Mouse (Mus musculus) kidney, postnatal 0 days (tissue): ENCODE data around the gene Gm49776. TPM values are rescaled to one million over a fixed set of nuclear protein-coding genes. Genes with fewer than 3 reads are reported as not detected.
A peak's percentile ranks its signal among the peaks of the same experiment; 100 is the strongest.

Experiments
- ATAC-seq: fragments of 200-750 bp; cut with Nextera tagmentation; replicated peaks from 2 replicates; pipeline ENCODE4 v1.8.0; 2017; ENCODE audit warnings: low read depth, moderate number of reproducible peaks, moderate TSS enrichment, moderate library complexity; ENCODE audit not compliant: low FRiP score
- DNase-seq: peaks from one replicate; pipeline ENCODE4 v3.0.0-alpha.2; 2016; ENCODE audit warnings: low spot score
- H3K27ac ChIP-seq: fragments of 300-500 bp; sonication (generic); 2 replicates; pipeline ENCODE4 v1.5.1; 2014; ENCODE audit warnings: mild to moderate bottlenecking
- H3K27me3 ChIP-seq: fragments of 300-500 bp; sonication (generic); 2 replicates; pipeline ENCODE4 v1.6.1; 2014; ENCODE audit warnings: low read length, mixed read lengths; ENCODE audit not compliant: insufficient read depth
- H3K36me3 ChIP-seq: fragments of 300-500 bp; sonication (generic); 2 replicates; pipeline ENCODE4 v1.6.1; 2014; ENCODE audit warnings: low read length, mixed read lengths; ENCODE audit not compliant: insufficient read depth
- H3K4me1 ChIP-seq: fragments of 300-500 bp; sonication (generic); replicated peaks from 2 replicates; pipeline ENCODE4 v1.6.1; 2014; ENCODE audit warnings: antibody characterized with exemption, low read length, mixed read lengths; ENCODE audit not compliant: insufficient read depth
- H3K4me2 ChIP-seq: fragments of 300-500 bp; sonication (generic); 2 replicates; pipeline ENCODE4 v1.6.1; 2014; ENCODE audit warnings: mild to moderate bottlenecking, low read length, moderate library complexity, mixed read lengths
- H3K4me3 ChIP-seq: fragments of 300-500 bp; sonication (generic); replicated peaks from 2 replicates; pipeline ENCODE4 v1.5.1; 2014; ENCODE audit warnings: low read depth, low read length
- H3K9ac ChIP-seq: fragments of 300-500 bp; sonication (generic); 2 replicates; pipeline ENCODE4 v1.6.1; 2014; ENCODE audit warnings: low read depth, low read length
- H3K9me3 ChIP-seq: fragments of 300-500 bp; sonication (generic); replicated peaks from 2 replicates; pipeline ENCODE4 v1.6.1; 2016; ENCODE audit warnings: low read length, inconsistent platforms, mixed read lengths
- CTCF ChIP-seq: IDR thresholded peaks from 2 replicates; pipeline ENCODE4 v1.5.1; 2016; ENCODE audit warnings: antibody characterized with exemption, low read depth, mild to moderate bottlenecking, moderate library complexity
- WGBS: fragments of 180-500 bp; shearing (Covaris S2); extraction: QIAGEN DNeasy Blood & Tissue Kit; methylation state at CpG from one replicate; pipeline ENCODE4 v1.1.7; 2014; 5-methylcytosine and 5-hydroxymethylcytosine counted together
- polyA plus RNA-seq: library from polyadenylated mRNA; unstranded; fragments of >200 nt; fragmentation: Nextera tagmentation; extraction: Ambion mirVana; gene quantifications from 2 replicates; pipeline ENCODE4 v1.2.1, GENCODE M21; 2015

Gene Gm49776
- polyA plus RNA-seq, 1 experiment from 2014 or later, result 3.0 TPM

DNA sequence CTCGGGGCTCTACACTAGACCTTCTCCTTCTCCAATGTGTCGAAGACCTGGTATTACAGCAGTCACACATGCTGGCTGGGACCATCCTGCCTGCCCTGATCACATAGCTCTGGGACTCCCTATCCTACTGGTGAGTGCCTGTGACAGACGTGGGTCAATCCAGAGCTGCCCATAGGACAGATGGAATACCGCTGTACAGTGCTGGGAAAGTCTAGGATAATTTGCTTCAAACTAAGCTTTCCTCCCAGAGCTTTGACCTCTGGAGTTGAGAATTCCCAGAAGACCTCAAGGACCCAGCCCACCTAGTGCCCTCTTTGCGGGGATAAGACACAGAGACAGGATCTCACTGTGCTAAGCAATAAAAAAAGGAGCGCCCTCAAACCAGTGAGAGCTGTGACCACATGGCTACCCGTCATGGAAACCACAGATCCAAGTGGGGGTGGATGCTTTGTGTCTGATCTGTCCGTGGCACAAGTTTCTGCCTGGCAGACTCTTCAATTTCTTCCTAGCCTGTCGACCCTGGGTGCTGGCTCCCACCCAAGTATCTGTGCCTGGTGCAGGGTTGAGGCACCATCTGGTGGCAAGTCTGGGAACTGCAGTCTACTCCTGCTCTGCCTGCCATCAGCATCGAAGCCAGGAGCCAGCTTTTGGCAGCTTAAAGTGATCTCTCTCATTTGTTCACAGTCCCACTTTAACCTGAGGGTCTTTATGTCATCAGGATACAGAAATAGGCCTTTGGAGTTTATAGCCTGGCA is 46.5 kb downstream of the Gm49776 start:
- peak; percentile 90 for DNase-seq
- Histone ChIP-seq H3K4me1 (no peaks in the 10 kb centered on the region), H3K4me2 (no peak overlapping the region), H3K9ac (no peak overlapping the region), H3K27me3 (no peaks in the 10 kb centered on the region), H3K4me3 (no peak overlapping the region), H3K9me3 (no peaks in the 10 kb centered on the region), H3K36me3 (no peaks in the 10 kb centered on the region), H3K27ac (no peak overlapping the region)
- TF ChIP-seq CTCF, result peak; percentile 99
- 0 out of 2 replicates have a peak, but pooled peaks have one; percentile 24 for ATAC-seq
- 43% methylated on average over 10 of the region's 10 CpGs for WGBS

DNA sequence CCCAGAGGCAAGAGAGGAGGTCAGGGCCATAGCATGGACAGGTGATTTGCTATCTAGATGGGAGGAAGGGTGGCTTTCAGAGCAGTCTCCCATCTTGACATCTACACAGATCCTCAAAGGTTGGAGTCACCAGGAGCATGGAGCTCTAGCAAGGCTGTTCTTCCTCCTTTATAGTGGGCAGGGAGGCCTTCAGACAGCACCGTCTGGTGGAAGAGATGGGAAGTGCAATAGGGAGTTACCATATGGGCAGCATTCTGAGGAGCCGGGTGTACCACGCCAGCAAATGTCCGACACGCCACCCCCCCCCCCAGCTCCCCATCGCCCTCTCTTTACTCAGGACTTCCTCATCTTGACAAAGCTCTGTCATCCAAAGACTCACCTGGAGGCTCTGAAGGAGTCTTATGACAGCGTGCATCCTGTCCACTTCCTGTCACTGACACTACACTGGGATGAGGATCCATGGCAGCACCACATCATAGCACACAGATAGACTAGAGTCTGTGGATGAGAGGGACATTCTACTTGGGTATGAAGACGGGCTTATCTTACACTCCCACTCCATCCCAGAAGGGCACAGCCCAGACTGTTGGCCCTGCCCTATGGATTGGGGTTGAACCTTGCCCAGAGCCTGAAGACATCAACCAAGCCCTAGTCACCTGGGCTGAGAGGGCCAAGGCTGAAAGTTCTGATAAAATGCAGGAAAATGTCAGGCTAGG is 47.3 kb downstream of the Gm49776 start:
- peak; percentile 22; the same call in 1 of the 2 replicates for ATAC-seq
- peak; percentile 80 for DNase-seq
- no peaks in the 10 kb centered on the region for H3K27me3 ChIP-seq

DNA sequence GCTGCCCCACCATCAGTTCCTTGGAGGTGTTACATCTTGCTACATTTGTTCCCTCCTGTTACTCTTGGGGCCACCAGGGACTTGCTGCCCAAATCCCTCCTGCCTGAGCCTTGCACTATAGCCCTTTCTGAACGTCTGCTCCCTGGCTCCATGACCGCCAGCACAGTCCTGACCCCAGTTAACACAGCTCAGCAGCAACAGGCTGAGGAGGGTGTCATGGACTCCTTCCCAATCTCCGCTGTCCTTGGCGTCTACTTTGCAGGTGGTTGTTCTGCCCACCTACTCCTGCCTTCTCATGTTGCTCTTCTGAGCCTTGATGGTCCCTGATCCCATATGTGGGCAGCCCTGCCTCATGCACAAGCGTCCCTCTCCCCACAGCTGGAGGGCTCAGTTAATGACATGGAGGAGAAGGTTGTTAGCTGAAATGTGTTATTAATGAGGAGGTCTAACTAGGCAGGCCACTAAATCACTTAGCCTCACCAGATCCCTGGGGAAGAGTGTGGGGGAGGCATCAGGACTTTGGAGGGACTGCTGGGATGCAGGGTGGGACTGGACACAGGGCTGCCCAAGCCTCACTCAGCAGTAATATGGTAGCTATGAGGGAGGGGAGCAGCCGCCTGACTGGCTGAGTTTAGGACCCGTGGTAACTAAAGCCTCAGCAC is 54.6 kb downstream of the Gm49776 start:
- DNase-seq (peak; percentile 85), ATAC-seq (peak; percentile 77; the same call in 1 of the 2 replicates)
- H3K9ac ChIP-seq, result no peak overlapping the region; the same call in 1 of the 2 replicates
- H3K27me3 ChIP-seq, result no peaks in the 10 kb centered on the region
- H3K36me3 ChIP-seq, result no peaks in the 10 kb centered on the region
- H3K4me1 ChIP-seq, result peaks cover 5% of the 10 kb centered on the region; the same call in 1 of the 2 replicates
- H3K9me3 ChIP-seq, result no peaks in the 10 kb centered on the region
- H3K27ac ChIP-seq, result 0 out of 2 replicates have a peak overlapping the region, but pooled peaks have one; percentile 13
- H3K4me3 ChIP-seq, result no peak overlapping the region
- WGBS, result 14% methylated on average over 7 of the region's 7 CpGs
- no peak for TF ChIP-seq CTCF
- no peak overlapping the region for H3K4me2 ChIP-seq

More for the DNA sequence above, 47.3 kb downstream of the Gm49776 start:
- Histone ChIP-seq H3K9ac (no peak overlapping the region), H3K36me3 (no peaks in the 10 kb centered on the region), H3K4me2 (no peak overlapping the region), H3K27ac (no peak overlapping the region), H3K9me3 (no peaks in the 10 kb centered on the region), H3K4me3 (no peak overlapping the region), H3K4me1 (no peaks in the 10 kb centered on the region)
- WGBS, result 23% methylated on average over 8 of the region's 8 CpGs
- TF ChIP-seq CTCF, result peak; percentile 90

DNA sequence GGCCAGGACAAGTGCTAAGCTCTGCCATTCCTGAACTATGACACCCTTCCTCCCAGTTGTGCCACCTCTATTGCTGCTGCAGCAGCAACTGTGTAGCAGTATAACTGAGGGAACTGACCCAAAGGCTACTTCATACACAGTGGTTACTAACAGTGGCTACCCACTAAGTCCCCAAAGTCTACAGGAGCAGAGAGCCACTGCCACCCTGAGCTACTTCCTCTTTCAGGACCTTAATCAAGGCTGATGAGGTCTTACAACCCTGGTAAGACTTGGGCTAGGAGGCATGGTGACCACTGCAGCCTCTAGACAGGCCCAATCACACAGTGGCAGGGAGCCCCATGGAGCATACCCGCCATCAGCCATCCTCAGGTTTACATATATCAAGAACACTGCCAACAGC is 56.1 kb downstream of the Gm49776 start:
- Histone ChIP-seq H3K4me2 (no peak overlapping the region), H3K27me3 (no peaks in the 10 kb centered on the region), H3K9ac (no peak overlapping the region), H3K9me3 (no peaks in the 10 kb centered on the region), H3K27ac (no peak overlapping the region), H3K4me1 (peaks cover 5% of the 10 kb centered on the region; the same call in 1 of the 2 replicates), H3K4me3 (no peak overlapping the region), H3K36me3 (no peaks in the 10 kb centered on the region)
- no peak for TF ChIP-seq CTCF
- ATAC-seq (no peak), DNase-seq (no peak)
- 94% methylated on average over 1 of the region's 1 CpGs for WGBS

DNA sequence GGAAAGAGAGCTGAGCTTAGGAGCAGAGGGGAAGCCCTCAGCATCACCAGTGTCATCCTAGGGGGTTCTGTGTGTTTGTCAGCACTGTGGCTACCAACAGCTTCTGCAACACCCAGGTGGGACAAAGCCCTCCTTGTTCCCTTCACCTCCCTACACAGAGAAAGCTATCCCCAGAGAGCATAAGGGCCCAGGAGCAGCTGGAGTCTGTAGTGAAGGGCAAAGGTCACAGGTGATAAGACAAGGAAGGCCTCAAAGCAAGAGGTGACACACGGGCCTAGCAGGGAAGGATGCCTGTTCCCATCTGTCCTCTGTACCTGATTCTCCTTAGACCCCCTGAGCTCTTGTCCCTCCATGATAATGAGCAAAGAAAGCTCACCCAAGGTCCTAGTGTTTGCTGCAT is 56.5 kb downstream of the Gm49776 start:
- no peak for TF ChIP-seq CTCF
- ATAC-seq (no peak), DNase-seq (no peak)
- Histone ChIP-seq H3K27ac (no peak overlapping the region), H3K4me1 (peaks cover 5% of the 10 kb centered on the region; the same call in 1 of the 2 replicates), H3K9ac (no peak overlapping the region), H3K4me3 (no peak overlapping the region), H3K9me3 (no peaks in the 10 kb centered on the region), H3K36me3 (no peaks in the 10 kb centered on the region), H3K27me3 (no peaks in the 10 kb centered on the region), H3K4me2 (no peak overlapping the region)
- WGBS, result 50% methylated on average over 1 of the region's 1 CpGs

DNA sequence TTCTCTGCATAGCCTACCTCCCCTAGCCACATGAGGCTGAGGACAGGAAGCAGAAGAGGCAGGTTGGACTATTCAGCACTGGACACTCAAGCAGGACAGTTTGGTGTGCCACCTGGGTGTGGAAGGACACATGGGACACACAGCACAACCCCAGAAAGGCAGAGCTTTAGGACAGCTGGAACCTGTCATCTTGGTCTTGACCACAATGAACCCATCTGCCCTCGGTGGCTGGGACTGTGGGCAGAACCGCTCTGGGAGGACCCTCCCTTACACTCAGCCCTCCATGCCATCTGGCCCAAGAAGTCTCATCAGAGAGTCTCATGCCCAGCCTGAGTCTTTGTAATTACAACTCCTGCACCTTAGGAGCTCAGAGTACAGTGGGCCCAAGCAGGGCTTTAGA is 58.1 kb downstream of the Gm49776 start:
- WGBS, result 46% methylated on average over 2 of the region's 2 CpGs
- Histone ChIP-seq H3K4me1 (peaks cover 5% of the 10 kb centered on the region; the same call in 1 of the 2 replicates), H3K27ac (no peak overlapping the region), H3K9ac (no peak overlapping the region), H3K36me3 (no peaks in the 10 kb centered on the region), H3K9me3 (no peaks in the 10 kb centered on the region), H3K4me3 (no peak overlapping the region), H3K4me2 (no peak overlapping the region), H3K27me3 (no peaks in the 10 kb centered on the region)
- ATAC-seq (no peak), DNase-seq (no peak)
- TF ChIP-seq CTCF, result no peak
